Mouse (Mus musculus): ENCODE results near the gene Nrxn3. TPM values are rescaled to one million over a fixed set of nuclear protein-coding genes. Genes with fewer than 3 reads are reported as not detected.

Gene Nrxn3
- polyA plus RNA-seq, 1 experiment from 2014 or later = 4.8 TPM

DNA sequence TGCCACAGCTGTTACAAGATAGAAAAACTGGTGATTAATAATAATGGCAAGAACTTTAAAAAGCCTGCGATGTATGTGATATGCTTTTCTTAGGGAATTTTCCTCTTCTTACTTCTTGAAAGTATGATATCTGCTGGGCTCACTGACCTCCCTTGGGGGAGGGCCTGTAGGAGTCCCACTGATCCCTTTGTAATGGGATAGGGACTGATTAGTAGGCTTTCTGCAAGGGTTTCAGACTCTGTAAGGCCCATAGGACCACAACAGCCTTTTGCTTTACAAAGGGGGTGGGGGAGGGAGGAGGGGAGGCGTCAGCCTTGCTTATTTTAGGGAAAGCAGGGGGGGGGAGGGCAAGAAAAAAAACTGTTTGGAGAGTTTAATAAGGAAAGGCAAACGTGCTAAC lies 97.5 kb downstream of the Nrxn3 start:
- Histone ChIP-seq H3K27me3 (ENCODE audit: insufficient read depth, poor library complexity, severe bottlenecking) (no peaks in the 10 kb centered on the region), H3K27ac (no peak overlapping the region), H3K36me3 (no peaks in the 10 kb centered on the region), H3K4me1 (peaks cover 8% of the 10 kb centered on the region; the same call in 1 of the 2 replicates), H3K4me3 (no peak overlapping the region), H3K9me3 (no peaks in the 10 kb centered on the region)
- 24% methylated on average over 3 of the region's 3 CpGs for WGBS
- DNase-seq (ENCODE audit: low spot score) = no peak

DNA sequence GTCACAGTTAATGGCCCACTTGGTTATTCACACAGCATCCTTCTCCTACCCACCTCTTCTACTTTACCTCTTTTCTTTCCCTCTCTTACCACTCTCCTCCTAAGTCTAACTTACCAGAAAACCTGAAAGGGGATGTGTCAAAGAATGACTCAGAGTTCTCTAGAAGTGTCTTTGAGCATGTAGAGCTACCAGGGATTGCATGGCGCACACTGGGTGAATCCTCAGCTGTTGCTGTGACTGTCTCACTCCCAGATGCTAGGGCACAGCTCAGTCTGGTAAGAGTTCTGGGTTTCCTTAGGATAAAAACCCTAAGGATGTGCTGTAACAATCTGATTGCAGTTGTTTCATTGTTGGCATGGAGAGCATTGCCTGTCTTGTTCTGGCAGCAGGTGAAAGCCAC lies 108.2 kb downstream of the Nrxn3 start:
- Histone ChIP-seq H3K27ac (no peak overlapping the region), H3K9me3 (no peaks in the 10 kb centered on the region), H3K36me3 (no peaks in the 10 kb centered on the region), H3K27me3 (ENCODE audit: insufficient read depth, poor library complexity, severe bottlenecking) (no peaks in the 10 kb centered on the region), H3K4me1 (peaks cover 4% of the 10 kb centered on the region; the same call in 1 of the 2 replicates), H3K4me3 (no peak overlapping the region)
- DNase-seq (ENCODE audit: low spot score) = no peak
- WGBS = 85% methylated on average over 1 of the region's 1 CpGs

DNA sequence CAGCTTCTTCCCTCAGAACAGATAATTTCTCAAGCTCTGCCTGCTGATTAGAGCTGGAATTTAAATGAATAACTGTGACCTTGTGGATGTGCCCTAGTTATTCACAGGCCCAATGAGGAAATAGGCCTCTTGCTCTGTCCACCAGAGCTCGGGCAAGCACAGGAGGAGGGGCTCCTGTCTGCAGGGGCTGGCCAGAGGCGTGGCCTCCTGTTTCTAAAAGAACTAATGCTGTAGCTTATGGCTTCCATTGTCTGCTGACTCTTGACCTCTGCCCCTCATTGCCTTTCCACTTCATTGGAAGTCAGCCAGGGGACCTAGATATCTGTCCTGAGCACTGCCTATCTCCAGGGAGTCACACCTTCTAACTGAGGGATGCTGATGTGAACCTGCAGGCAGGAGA lies 113.1 kb downstream of the Nrxn3 start:
- peaks cover 7% of the 10 kb centered on the region; the same call in 1 of the 2 replicates for H3K4me1 ChIP-seq
- no peak overlapping the region for H3K4me3 ChIP-seq
- DNase-seq (ENCODE audit: low spot score) = no peak
- WGBS = 19% methylated on average over 2 of the region's 2 CpGs
- no peaks in the 10 kb centered on the region for H3K27me3 ChIP-seq (ENCODE audit: insufficient read depth, poor library complexity, severe bottlenecking)
- no peaks in the 10 kb centered on the region for H3K36me3 ChIP-seq
- H3K9me3 ChIP-seq = no peaks in the 10 kb centered on the region
- H3K27ac ChIP-seq = 0 out of 2 replicates have a peak overlapping the region, but pooled peaks have one; percentile 3

DNA sequence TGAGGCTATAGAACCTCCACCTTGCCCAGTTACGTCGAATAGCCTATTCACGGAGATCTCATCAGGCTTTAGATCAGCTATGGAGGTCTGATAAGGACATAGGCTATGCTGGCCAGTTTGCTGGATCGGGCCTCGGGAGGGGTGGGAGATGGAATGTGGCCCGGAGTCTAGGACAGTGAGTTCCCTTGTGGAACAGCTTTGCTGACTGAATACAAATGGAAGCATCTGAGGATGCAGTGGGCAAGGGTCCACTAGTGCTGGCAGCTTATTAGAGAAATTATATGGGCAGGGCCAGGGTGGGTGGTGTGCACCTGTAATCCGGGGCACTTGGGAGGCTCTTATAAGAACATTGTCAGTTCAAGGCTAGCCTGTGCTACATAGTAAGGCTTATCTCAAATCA lies 117.0 kb downstream of the Nrxn3 start:
- Histone ChIP-seq H3K27me3 (ENCODE audit: insufficient read depth, poor library complexity, severe bottlenecking) (no peaks in the 10 kb centered on the region), H3K4me1 (peaks cover 7% of the 10 kb centered on the region; the same call in 1 of the 2 replicates), H3K4me3 (no peak overlapping the region), H3K9me3 (no peaks in the 10 kb centered on the region), H3K36me3 (no peaks in the 10 kb centered on the region), H3K27ac (no peak overlapping the region)
- WGBS = 79% methylated on average over 7 of the region's 7 CpGs
- no peak for DNase-seq (ENCODE audit: low spot score)

DNA sequence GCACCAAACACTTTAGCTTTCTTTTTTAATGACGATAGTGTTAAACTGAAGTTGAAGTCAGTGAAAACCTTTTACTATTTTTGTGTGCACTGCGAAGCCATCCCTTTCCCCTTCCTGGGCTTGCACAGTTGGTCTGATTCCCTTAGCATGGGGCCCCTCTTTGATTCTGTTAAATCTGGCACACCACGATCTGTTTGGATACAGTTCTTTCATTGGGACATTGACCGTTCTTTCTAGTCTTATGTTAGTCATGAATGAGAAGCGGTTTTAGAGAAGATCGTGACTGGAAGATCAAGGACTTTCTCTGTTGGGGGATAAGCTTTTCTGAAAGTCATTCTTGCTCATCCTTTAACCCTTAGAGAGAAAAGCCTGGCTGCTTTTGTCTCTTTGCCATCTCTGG lies 118.7 kb downstream of the Nrxn3 start:
- WGBS = 87% methylated on average over 6 of the region's 6 CpGs
- no peak overlapping the region for H3K27ac ChIP-seq
- H3K36me3 ChIP-seq = no peaks in the 10 kb centered on the region
- no peaks in the 10 kb centered on the region for H3K9me3 ChIP-seq
- no peaks in the 10 kb centered on the region for H3K27me3 ChIP-seq (ENCODE audit: insufficient read depth, poor library complexity, severe bottlenecking)
- no peaks in the 10 kb centered on the region for H3K4me1 ChIP-seq
- no peak for DNase-seq (ENCODE audit: low spot score)
- H3K4me3 ChIP-seq = no peak overlapping the region

DNA sequence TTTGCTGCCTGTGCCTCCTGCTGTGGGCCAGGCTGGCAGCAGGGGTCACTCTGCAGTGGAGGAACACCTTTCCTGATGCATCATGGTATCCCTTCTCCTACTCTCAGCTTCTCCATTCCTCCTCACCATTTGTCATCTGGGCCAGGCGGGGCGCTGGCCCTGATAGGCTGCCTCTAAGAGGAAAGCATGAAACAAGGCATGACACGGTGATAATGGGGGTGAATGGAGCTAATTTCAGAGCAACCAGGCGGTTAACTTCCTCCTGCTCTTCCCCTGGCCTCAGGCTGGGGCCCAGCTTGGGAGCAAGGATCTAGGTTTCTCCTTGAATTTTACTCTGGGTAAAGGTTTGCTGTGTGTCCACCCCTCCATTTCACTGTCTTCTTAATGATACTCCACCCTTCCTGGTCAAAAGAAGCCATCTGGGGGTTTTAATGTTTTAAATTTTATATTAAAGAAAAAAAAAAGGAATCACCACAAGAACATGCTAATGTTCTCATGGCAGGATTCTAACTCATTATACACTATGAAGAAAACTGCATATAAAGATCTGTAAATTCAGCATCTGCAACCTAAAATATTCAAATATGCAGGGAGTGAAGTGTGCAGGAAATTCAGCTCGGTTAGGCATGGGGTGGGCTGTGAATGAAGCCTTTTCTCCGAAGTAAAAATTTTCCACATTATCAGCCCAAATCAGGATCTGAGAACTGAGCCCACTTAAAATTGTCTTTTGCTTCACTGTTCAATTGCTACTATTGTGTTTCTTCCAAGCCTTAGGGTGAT lies 127.9 kb downstream of the Nrxn3 start:
- WGBS = 32% methylated on average over 6 of the region's 6 CpGs
- Histone ChIP-seq H3K9me3 (no peaks in the 10 kb centered on the region), H3K36me3 (no peaks in the 10 kb centered on the region), H3K27ac (no peak overlapping the region), H3K4me3 (no peak overlapping the region), H3K4me1 (peaks cover 5% of the 10 kb centered on the region), H3K27me3 (ENCODE audit: insufficient read depth, poor library complexity, severe bottlenecking) (no peaks in the 10 kb centered on the region)
- no peak for DNase-seq (ENCODE audit: low spot score)

DNA sequence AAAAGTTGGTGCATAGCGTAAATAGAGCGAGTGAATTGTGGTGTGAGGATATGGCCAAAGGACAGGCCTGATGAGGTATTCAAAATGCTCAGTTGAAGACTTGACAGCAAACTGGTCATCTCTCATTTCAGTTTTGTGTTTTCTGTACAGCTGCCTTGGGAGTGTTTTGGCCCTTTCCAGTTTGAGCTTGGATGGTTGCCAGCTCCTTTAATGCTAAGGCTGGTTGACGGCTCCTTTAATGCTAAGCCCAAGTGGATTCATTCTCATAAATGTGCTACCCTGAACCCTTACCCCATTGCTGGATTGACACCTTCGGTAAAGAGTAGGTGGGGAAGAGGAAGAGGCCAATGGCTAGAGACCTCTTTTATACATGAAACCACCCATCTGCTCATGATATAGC lies 131.4 kb downstream of the Nrxn3 start:
- WGBS = 87% methylated on average over 4 of the region's 4 CpGs
- H3K27ac ChIP-seq = no peak overlapping the region
- peaks cover 5% of the 10 kb centered on the region for H3K4me1 ChIP-seq
- H3K9me3 ChIP-seq = no peaks in the 10 kb centered on the region
- DNase-seq (ENCODE audit: low spot score) = no peak
- H3K4me3 ChIP-seq = no peak overlapping the region
- H3K36me3 ChIP-seq = no peaks in the 10 kb centered on the region
- no peaks in the 10 kb centered on the region for H3K27me3 ChIP-seq (ENCODE audit: insufficient read depth, poor library complexity, severe bottlenecking)

DNA sequence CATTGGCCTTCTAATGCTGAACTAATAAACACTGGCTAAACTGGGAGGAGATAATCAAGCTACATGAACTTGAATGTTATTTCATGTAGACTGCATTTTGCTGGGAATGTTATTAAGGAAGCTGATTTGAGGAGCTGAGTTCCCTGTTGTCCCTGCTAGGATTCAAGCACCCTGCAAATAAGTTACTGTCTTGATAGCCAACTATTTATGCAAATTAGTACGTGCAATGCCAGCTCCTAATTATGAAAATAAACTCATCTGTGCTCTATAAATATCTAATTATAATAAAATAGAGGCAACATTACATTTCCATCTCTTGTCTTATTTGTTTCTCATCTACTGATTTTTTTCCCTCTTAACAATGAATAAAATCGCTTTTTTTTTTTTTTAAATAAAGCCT lies 135.0 kb downstream of the Nrxn3 start:
- WGBS = 84% methylated on average over 2 of the region's 2 CpGs
- Histone ChIP-seq H3K4me3 (no peak overlapping the region), H3K9me3 (no peaks in the 10 kb centered on the region)

DNA sequence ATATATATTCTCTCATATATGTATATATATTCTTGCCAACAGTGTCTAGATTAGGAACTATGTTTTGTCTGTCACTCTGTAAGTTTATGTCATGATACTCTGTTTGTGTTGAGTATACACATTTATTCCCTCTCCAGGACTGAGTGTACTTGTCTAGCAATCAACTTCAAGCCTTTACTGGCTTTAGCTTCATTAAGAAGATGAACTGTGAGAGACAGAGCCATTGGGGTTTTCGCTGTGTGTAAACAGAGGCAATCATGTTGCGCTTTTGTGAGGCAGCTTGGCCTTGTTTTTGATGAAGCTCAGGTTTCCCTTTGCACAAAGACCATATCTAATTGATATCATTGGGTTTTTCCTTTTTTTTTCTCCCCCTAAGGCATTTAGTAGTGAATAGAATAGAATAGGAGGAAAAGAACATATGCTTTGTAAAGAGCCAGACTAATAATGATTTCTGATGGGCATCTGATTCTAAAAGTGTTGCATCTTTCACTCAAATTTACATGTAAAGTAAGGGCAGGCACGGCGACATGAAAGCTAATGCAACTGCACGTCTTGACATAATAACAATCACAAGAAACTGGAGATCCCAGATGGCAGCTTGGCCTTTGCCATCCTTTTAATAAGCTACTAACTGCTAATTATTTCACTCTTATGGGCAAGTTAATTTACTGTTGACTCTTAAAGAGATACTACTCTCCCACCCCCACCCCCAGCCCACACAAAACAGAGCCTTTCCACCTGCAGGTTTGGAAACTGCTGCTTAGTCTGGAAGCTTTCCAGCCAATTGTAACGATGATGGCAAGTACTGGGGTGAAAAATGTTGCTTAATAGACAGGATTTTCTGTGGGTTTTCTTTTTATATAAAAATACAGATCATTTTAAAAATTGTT lies 137.0 kb downstream of the Nrxn3 start:
- no peaks in the 10 kb centered on the region for H3K9me3 ChIP-seq
- H3K27ac ChIP-seq = no peak overlapping the region
- H3K4me1 ChIP-seq = no peaks in the 10 kb centered on the region
- H3K4me3 ChIP-seq = no peak overlapping the region
- DNase-seq (ENCODE audit: low spot score) = no peak
- WGBS = 72% methylated on average over 6 of the region's 6 CpGs
- H3K36me3 ChIP-seq = no peaks in the 10 kb centered on the region
- H3K27me3 ChIP-seq (ENCODE audit: insufficient read depth, poor library complexity, severe bottlenecking) = no peaks in the 10 kb centered on the region

More for the DNA sequence above, 135.0 kb downstream of the Nrxn3 start:
- no peaks in the 10 kb centered on the region for H3K4me1 ChIP-seq
- H3K36me3 ChIP-seq = no peaks in the 10 kb centered on the region
- no peaks in the 10 kb centered on the region for H3K27me3 ChIP-seq (ENCODE audit: insufficient read depth, poor library complexity, severe bottlenecking)
- no peak for DNase-seq (ENCODE audit: low spot score)
- no peak overlapping the region for H3K27ac ChIP-seq

DNA sequence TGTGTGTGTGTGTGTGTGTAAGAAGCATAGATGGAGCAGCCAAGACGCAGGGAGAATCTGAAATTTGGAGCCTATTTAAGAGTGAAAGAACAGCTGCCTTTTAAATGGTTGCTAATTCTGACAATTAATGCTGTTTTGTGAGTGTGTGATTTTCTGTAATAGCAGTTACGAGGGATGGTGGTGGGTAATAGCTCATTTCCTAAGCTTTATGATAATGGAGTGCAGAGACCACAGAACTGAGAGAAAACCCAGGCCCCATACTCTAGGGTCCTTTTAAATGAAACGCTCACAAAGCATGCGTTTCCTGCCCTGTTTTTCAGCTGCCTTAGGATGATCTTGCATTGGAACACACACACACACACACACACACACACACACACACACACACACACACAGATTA lies 137.7 kb downstream of the Nrxn3 start:
- no peak overlapping the region for H3K4me3 ChIP-seq
- 55% methylated on average over 4 of the region's 4 CpGs for whole genome bisulfite sequencing
- DNase-seq (ENCODE audit: low spot score) = no peak
- H3K9me3 ChIP-seq = no peaks in the 10 kb centered on the region
- H3K4me1 ChIP-seq = no peaks in the 10 kb centered on the region
- no peaks in the 10 kb centered on the region for H3K36me3 ChIP-seq
- H3K27ac ChIP-seq = no peak overlapping the region
- no peaks in the 10 kb centered on the region for H3K27me3 ChIP-seq (ENCODE audit: insufficient read depth, poor library complexity, severe bottlenecking)

DNA sequence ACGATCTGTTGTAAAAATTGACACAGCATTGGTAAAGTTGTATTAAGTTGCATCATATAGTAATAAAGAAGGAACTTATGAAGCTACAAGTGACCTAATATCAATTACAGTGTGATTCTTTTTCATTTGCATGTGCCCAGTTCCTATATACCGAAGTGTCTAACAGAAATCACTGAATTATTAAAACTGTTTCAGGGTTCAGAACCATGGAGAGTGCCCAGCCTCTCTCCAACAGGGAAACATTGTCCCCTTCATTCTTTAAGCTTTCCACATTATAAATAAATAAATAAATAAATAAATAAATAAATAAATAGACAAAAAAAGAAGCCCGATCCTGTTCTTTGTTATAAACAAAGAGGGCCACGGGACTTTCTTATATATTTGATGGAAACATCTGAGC lies 140.4 kb downstream of the Nrxn3 start:
- 68% methylated on average over 4 of the region's 4 CpGs for WGBS
- no peak overlapping the region for H3K27ac ChIP-seq
- no peaks in the 10 kb centered on the region for H3K36me3 ChIP-seq
- H3K4me1 ChIP-seq = no peaks in the 10 kb centered on the region
- no peaks in the 10 kb centered on the region for H3K27me3 ChIP-seq (ENCODE audit: insufficient read depth, poor library complexity, severe bottlenecking)
- DNase-seq (ENCODE audit: low spot score) = no peak
- no peak overlapping the region for H3K4me3 ChIP-seq
- H3K9me3 ChIP-seq = no peaks in the 10 kb centered on the region

DNA sequence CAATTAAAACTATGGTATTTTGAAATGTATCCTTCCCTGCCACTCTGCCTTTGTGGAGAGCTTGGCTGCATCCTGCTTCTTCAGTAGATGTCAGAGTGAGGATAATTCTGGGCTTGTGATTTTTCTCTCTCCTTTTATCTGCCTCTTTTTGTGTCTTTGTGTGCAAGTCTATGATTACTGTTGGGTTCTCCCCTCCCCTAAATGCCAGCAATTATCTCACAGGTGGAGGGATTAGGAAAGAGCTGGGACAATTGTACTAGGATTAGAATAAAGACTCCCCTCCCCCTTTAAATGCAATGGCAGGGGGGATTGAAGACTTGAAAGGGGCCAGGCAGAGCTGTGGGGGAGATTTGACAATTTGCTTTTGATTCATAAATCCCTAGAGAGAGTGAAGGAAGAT lies 145.6 kb downstream of the Nrxn3 start:
- H3K36me3 ChIP-seq = no peaks in the 10 kb centered on the region
- DNase-seq (ENCODE audit: low spot score) = no peak
- H3K4me3 ChIP-seq = no peak overlapping the region
- no peak overlapping the region for H3K27ac ChIP-seq
- H3K9me3 ChIP-seq = no peaks in the 10 kb centered on the region
- H3K4me1 ChIP-seq = no peaks in the 10 kb centered on the region
- no peaks in the 10 kb centered on the region for H3K27me3 ChIP-seq (ENCODE audit: insufficient read depth, poor library complexity, severe bottlenecking)

DNA sequence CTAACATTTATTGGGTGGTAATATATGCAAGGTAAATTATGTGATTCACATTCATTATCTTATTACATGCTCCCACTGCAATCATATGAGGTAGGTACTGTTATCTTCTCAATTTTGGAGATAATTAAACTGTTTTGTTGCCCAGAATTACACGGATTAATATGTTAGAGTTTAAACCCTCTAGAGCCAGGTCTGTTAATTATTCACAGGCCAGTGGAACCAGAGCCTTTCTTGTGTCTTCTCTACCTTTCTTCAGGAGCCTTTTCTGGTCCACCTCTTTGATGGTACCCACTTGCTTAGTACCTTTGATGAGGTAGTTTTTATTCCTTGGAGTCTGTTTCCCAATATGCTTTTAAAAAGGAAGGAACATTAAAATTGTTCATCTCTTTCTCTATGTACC lies 174.7 kb downstream of the Nrxn3 start:
- Histone ChIP-seq H3K27ac (no peak overlapping the region), H3K9me3 (no peaks in the 10 kb centered on the region)
- 77% methylated on average over 1 of the region's 1 CpGs for WGBS

More for the DNA sequence above, 174.7 kb downstream of the Nrxn3 start:
- DNase-seq (ENCODE audit: low spot score) = no peak
- Histone ChIP-seq H3K36me3 (no peaks in the 10 kb centered on the region), H3K27me3 (ENCODE audit: insufficient read depth, poor library complexity, severe bottlenecking) (no peaks in the 10 kb centered on the region), H3K4me1 (no peaks in the 10 kb centered on the region), H3K4me3 (no peak overlapping the region)
